18 mouse cellular contexts compared by ENCODE assay signal in the genomic region with DNA sequence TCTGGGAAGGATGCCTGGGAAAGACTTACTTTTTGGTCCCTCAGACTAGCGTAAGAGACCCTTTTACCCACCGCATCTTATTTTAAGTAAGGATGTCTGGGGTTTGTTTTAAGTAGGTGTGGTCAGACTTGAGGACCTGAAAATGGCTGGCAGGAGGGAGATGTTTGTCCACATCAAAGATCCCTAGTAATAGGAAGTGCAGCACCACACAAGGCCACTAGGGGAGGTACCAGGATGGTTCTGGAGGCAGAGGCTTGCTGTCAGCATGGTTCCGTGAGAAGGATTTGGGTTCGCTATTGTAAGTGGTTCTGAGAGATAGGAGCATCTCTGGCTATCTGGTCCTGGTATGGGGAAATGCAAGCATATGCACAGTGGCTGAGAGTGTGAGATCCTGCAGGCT. TPM values are rescaled to one million over a fixed set of nuclear protein-coding genes. Genes with fewer than 3 reads are reported as not detected.
DNase-seq lines count a peak whose midpoint lies in the region; ATAC-seq and TF ChIP-seq lines count a peak whose summit lies in the region.
"Had no signal": no experiment of that assay in that cellular context is flagged by ENCODE, and none has a peak within 500 bp of the region (broad histone marks: within the 10 kb centered on the region; RNA-seq: fewer than 3 reads in every experiment).

No protein-coding gene starts in this region.

- no peak overlapping the region for H3K27ac ChIP-seq in liver, embryonic 14.5 days
- no peak overlapping the region for H3K27ac ChIP-seq in liver, postnatal 0 days (ENCODE audit: low read depth)
- H3K27ac ChIP-seq in ES-Bruce4 (ENCODE audit: insufficient read depth, low read length): 0 out of 2 replicates have a peak overlapping the region, but pooled peaks have one; percentile 14
- H3K27ac ChIP-seq: embryonic facial prominence, embryonic 10.5 days; heart, adult 2 months; heart, embryonic 15.5 days; hindbrain, embryonic 15.5 days had no signal

- H3K9ac ChIP-seq in liver, embryonic 14.5 days (replicated peaks): no peak overlapping the region
- H3K9ac ChIP-seq in liver, postnatal 0 days (replicated peaks): no peak overlapping the region
- H3K9ac ChIP-seq in ES-Bruce4 (ENCODE audit: low read depth, poor library complexity, severe bottlenecking): no peak overlapping the region
- H3K9ac ChIP-seq: heart, embryonic 15.5 days; hindbrain, embryonic 15.5 days had no signal

- no peak for ATAC-seq in liver, embryonic 14.5 days (ENCODE audit: insufficient read depth)
- no peak for ATAC-seq in liver, postnatal 0 days
- ATAC-seq in Patski: no peak
- 0 out of 2 replicates have a peak, but pooled peaks have one; percentile 24 for ATAC-seq in megakaryocyte-erythroid progenitor cell, adult 5-6 weeks (replicated peaks; ENCODE audit: low FRiP score, low TSS enrichment, poor library complexity, severe bottlenecking)
- ATAC-seq: forebrain, embryonic 14.5 days; intestine, embryonic 16.5 days had no signal

- CTCF ChIA-PET in Patski (lab: Charles Lee): interaction anchor here (0.6 to 1.3 kb wide), 2 partner anchors 40 to 208 kb away, joined by 3 read pairs; no protein-coding TSS in a partner anchor

- H3K4me1 ChIP-seq in liver, embryonic 14.5 days (replicated peaks; ENCODE audit: control insufficient read depth in 2 of 2, insufficient read depth in 2 of 2, low read length in 1 of 2): no peaks in the 10 kb centered on the region
- no peaks in the 10 kb centered on the region for H3K4me1 ChIP-seq in liver, postnatal 0 days (ENCODE audit: insufficient read depth)
- H3K4me1 ChIP-seq in ES-Bruce4 (ENCODE audit: control insufficient read depth, insufficient read depth, low read length): no peaks in the 10 kb centered on the region
- H3K4me1 ChIP-seq in lung, adult 2 months (ENCODE audit: control insufficient read depth, insufficient read depth, low read length): no peaks in the 10 kb centered on the region
- H3K4me1 ChIP-seq: embryonic facial prominence, embryonic 10.5 days; hindbrain, embryonic 15.5 days had no signal

- H3K36me3 ChIP-seq in liver, embryonic 14.5 days (replicated peaks; ENCODE audit: control insufficient read depth, insufficient read depth, low read depth): no peaks in the 10 kb centered on the region
- no peaks in the 10 kb centered on the region for H3K36me3 ChIP-seq in liver, postnatal 0 days (replicated peaks; ENCODE audit: insufficient read depth, low read length)
- no peaks in the 10 kb centered on the region for H3K36me3 ChIP-seq in ES-Bruce4 (ENCODE audit: control insufficient read depth, insufficient read depth, low read length, poor library complexity, severe bottlenecking)
- H3K36me3 ChIP-seq: embryonic facial prominence, embryonic 10.5 days had no signal

- H3K4me3 ChIP-seq in liver, embryonic 14.5 days (ENCODE audit: insufficient read depth in 1 of 2, low read depth in 2 of 2, low read length in 2 of 2): no peak overlapping the region
- H3K4me3 ChIP-seq in liver, postnatal 0 days (ENCODE audit: low read depth, low read length): no peak overlapping the region
- H3K4me3 ChIP-seq in ES-Bruce4 (ENCODE audit: low read depth, low read length): no peak overlapping the region
- no peak overlapping the region for H3K4me3 ChIP-seq in lung, adult 2 months (replicated peaks; ENCODE audit: extremely low read depth, low read depth, low read length)
- H3K4me3 ChIP-seq: embryonic facial prominence, embryonic 10.5 days; heart, adult 2 months; heart, embryonic 15.5 days; hindbrain, embryonic 15.5 days had no signal

- no peaks in the 10 kb centered on the region for H3K27me3 ChIP-seq in liver, embryonic 14.5 days (ENCODE audit: control insufficient read depth, insufficient read depth, low read length)
- H3K27me3 ChIP-seq in liver, postnatal 0 days (ENCODE audit: insufficient read depth, low read length): no peaks in the 10 kb centered on the region
- H3K27me3 ChIP-seq in ES-Bruce4 (ENCODE audit: control insufficient read depth, insufficient read depth, low read length, poor library complexity, severe bottlenecking): no peaks in the 10 kb centered on the region
- H3K27me3 ChIP-seq in Patski: peaks cover 4% of the 10 kb centered on the region
- H3K27me3 ChIP-seq: heart, embryonic 15.5 days; hindbrain, embryonic 15.5 days had no signal

- no peak for TF ChIP-seq EP300 in liver, embryonic 14.5 days (IDR thresholded peaks at IDR 0.05; ENCODE audit: low read depth)
- no peak for TF ChIP-seq EP300 in liver, postnatal 0 days (IDR thresholded peaks at IDR 0.05; ENCODE audit: low read depth)
- TF ChIP-seq EP300 in ES-Bruce4 (IDR thresholded peaks at IDR 0.05; ENCODE audit: insufficient read depth, low read depth, low read length): no peak

- 86% methylated on average over 4 of the region's 4 CpGs for WGBS in liver, embryonic 14.5 days (ENCODE audit: insufficient replicate concordance)
- 86% methylated on average over 4 of the region's 4 CpGs for WGBS in liver, postnatal 0 days (ENCODE audit: insufficient replicate concordance)
- 94% methylated on average over 4 of the region's 4 CpGs for WGBS in lung, adult 2 months

- POLR2A ChIA-PET in Patski (lab: Charles Lee): no interaction called here

- DNase-seq in liver, embryonic 14.5 days (ENCODE audit: low read depth in 3 of 3, low spot score in 3 of 3): no peak
- DNase-seq in liver, postnatal 0 days: no peak
- no peak for DNase-seq in Patski (ENCODE audit: low read depth, low spot score)
- DNase-seq in gastrocnemius, postnatal 10 days: no peak
- DNase-seq in lung, adult 2 months: no peak
- DNase-seq: adrenal gland, postnatal 25 days; cerebellum, adult 2 months; cerebellum, postnatal 10 days; heart, adult 2 months; heart, postnatal 36 days had no signal

- no peak overlapping the region for H3K4me2 ChIP-seq in liver, embryonic 14.5 days (ENCODE audit: low read depth)
- no peak overlapping the region for H3K4me2 ChIP-seq in liver, postnatal 0 days (ENCODE audit: low read depth, low read length)
- H3K4me2 ChIP-seq: heart, embryonic 11.5 days; heart, embryonic 15.5 days; hindbrain, embryonic 15.5 days had no signal

- TF ChIP-seq CTCF in liver, embryonic 14.5 days (IDR thresholded peaks at IDR 0.05; ENCODE audit: low read depth): peak; percentile 40
- no peak for TF ChIP-seq CTCF in liver, postnatal 0 days (IDR thresholded peaks at IDR 0.05; ENCODE audit: low read depth)
- TF ChIP-seq CTCF in ES-Bruce4 (IDR thresholded peaks at IDR 0.05; ENCODE audit: low read depth, low read length) (peak; percentile 15), Patski (IDR thresholded peaks at IDR 0.05) (peak; percentile 41)
- no peak for TF ChIP-seq CTCF in lung, adult 2 months (IDR thresholded peaks at IDR 0.05; ENCODE audit: insufficient read depth, low read length)

- in situ Hi-C loops in Patski (cut with MboI; ENCODE audit: low pct_unique_long_range_greater_than_20kb): no loop called here

- TF ChIP-seq POLR2A in ES-Bruce4 (IDR thresholded peaks at IDR 0.05; ENCODE audit: insufficient read depth, low read length): no peak
- no peak for TF ChIP-seq POLR2A in lung, adult 2 months (IDR thresholded peaks at IDR 0.05; ENCODE audit: borderline replicate concordance, extremely low read depth, low read depth, low read length)

- H3K9me3 ChIP-seq in liver, embryonic 14.5 days (ENCODE audit: control insufficient read depth, low read length): no peaks in the 10 kb centered on the region
- H3K9me3 ChIP-seq in liver, postnatal 0 days (ENCODE audit: low read length): no peaks in the 10 kb centered on the region
- no peaks in the 10 kb centered on the region for H3K9me3 ChIP-seq in ES-Bruce4 (replicated peaks; ENCODE audit: control insufficient read depth, insufficient read depth, low read length, poor library complexity, severe bottlenecking)
- H3K9me3 ChIP-seq: embryonic facial prominence, embryonic 10.5 days; heart, embryonic 15.5 days; hindbrain, embryonic 15.5 days had no signal

RNA-seq across cellular contexts. Expression of a gene that starts 55.9 kb away (rescaled TPM):
- polyA plus RNA-seq in liver, embryonic 14.5 days (2012; rRNA removed): 6.0 and 11.6 TPM in 2 replicates
- 70.5 and 71.5 TPM in 2 replicates for polyA plus RNA-seq in liver, embryonic 14.5 days (2014; fragmentation: Nextera tagmentation; extraction: Ambion mirVana)
- polyA plus RNA-seq in liver, postnatal 0 days (2015; fragmentation: Nextera tagmentation; extraction: Ambion mirVana): 57.3 and 59.4 TPM in 2 replicates
- polyA plus RNA-seq in ES-Bruce4 (2011; ENCODE audit: insufficient read depth, insufficient read length, low read depth, missing spikeins) (60.8 and 70.5 TPM in 2 replicates), Patski (2021) (35.2 TPM)
- total RNA-seq in megakaryocyte-erythroid progenitor cell, adult 5-6 weeks (2014; fragmentation: Nextera tagmentation): 56.4 and 84.6 TPM in 2 replicates
- total RNA-seq in megakaryocyte-erythroid progenitor cell, adult 5-6 weeks (2017): 57.0 and 69.5 TPM in 2 replicates
- total RNA-seq in gastrocnemius, postnatal 10 days (2021): 10 to 100 TPM; 28.5 to 29.8 TPM
- 3.5 and 6.2 TPM in 2 replicates for polyA plus RNA-seq in lung, adult 2 months (2012; rRNA removed)

Comparison
In these comparisons a context has a peak if more than half of its experiments do, and no peak if none do; other contexts are left out.
1. CTCF ChIP-seq: peak in liver, embryonic 14.5 days (single experiment), ES-Bruce4 (single experiment) and Patski (single experiment); none in liver, postnatal 0 days (single experiment) and lung, adult 2 months (single experiment).